Mouse (Mus musculus): ENCODE measurements around the gene Gpr157.

Gene Gpr157

GRCm38 (mm10) chr4:150072416-150073101 lies 14.6 kb upstream of the Gpr157 start:
- no peak for DNase-seq (ENCODE audit: low spot score)

- peak; percentile 60 for DNase-seq (ENCODE audit: low spot score)
Measured at GRCm38 (mm10) chr4:150073102-150073473, 14.1 kb upstream of the Gpr157 start.

- no peak for DNase-seq (ENCODE audit: low spot score)
Measured at GRCm38 (mm10) chr4:150075350-150075749, 11.8 kb upstream of the Gpr157 start.

GRCm38 (mm10) chr4:150076147-150076546 lies 11.0 kb upstream of the Gpr157 start:
- no peak for DNase-seq (ENCODE audit: low spot score)

- DNase-seq (ENCODE audit: low spot score): no peak
Measured at GRCm38 (mm10) chr4:150078646-150079045, 8.5 kb upstream of the Gpr157 start.

GRCm38 (mm10) chr4:150079244-150079643 lies 7.9 kb upstream of the Gpr157 start:
- DNase-seq (ENCODE audit: low spot score): no peak

- no peak for DNase-seq (ENCODE audit: low spot score)
Measured at GRCm38 (mm10) chr4:150080330-150080967, 6.7 kb upstream of the Gpr157 start.

- no peak for DNase-seq (ENCODE audit: low spot score)
Measured at GRCm38 (mm10) chr4:150085366-150085765, 1.8 kb upstream of the Gpr157 start.

- no peak for DNase-seq (ENCODE audit: low spot score)
Measured at GRCm38 (mm10) chr4:150086841-150087160, 364 bp upstream of the Gpr157 start.

GRCm38 (mm10) chr4:150087890-150088530 lies 845 bp downstream of the Gpr157 start:
- DNase-seq (ENCODE audit: low spot score): no peak

- no peak for DNase-seq (ENCODE audit: low spot score)
Measured at GRCm38 (mm10) chr4:150089121-150089520, 2.0 kb downstream of the Gpr157 start.

GRCm38 (mm10) chr4:150091887-150092582 lies 4.9 kb downstream of the Gpr157 start:
- peak; percentile 31 for DNase-seq (ENCODE audit: low spot score)

GRCm38 (mm10) chr4:150092583-150092902 lies 5.4 kb downstream of the Gpr157 start:
- no peak for DNase-seq (ENCODE audit: low spot score)

GRCm38 (mm10) chr4:150093560-150094462 lies 6.6 kb downstream of the Gpr157 start:
- no peak for DNase-seq (ENCODE audit: low spot score)

GRCm38 (mm10) chr4:150094463-150094789 lies 7.3 kb downstream of the Gpr157 start:
- no peak for DNase-seq (ENCODE audit: low spot score)

GRCm38 (mm10) chr4:150096309-150096708 lies 9.1 kb downstream of the Gpr157 start:
- DNase-seq (ENCODE audit: low spot score): no peak

GRCm38 (mm10) chr4:150097847-150098246 lies 10.7 kb downstream of the Gpr157 start:
- no peak for DNase-seq (ENCODE audit: low spot score)

- DNase-seq (ENCODE audit: low spot score): peak; percentile 32
Measured at GRCm38 (mm10) chr4:150098880-150099279, 11.7 kb downstream of the Gpr157 start.

GRCm38 (mm10) chr4:150102822-150103221 lies 15.7 kb downstream of the Gpr157 start:
- no peak for DNase-seq (ENCODE audit: low spot score)

GRCm38 (mm10) chr4:150105671-150106070 lies 18.5 kb downstream of the Gpr157 start:
- DNase-seq (ENCODE audit: low spot score): no peak

GRCm38 (mm10) chr4:150106637-150107036 lies 19.5 kb downstream of the Gpr157 start:
- no peak for DNase-seq (ENCODE audit: low spot score)

GRCm38 (mm10) chr4:150109636-150110035 lies 22.5 kb downstream of the Gpr157 start:
- no peak for DNase-seq (ENCODE audit: low spot score)
